Mouse (Mus musculus): ENCODE measurements around the gene Iqgap1.

DNA sequence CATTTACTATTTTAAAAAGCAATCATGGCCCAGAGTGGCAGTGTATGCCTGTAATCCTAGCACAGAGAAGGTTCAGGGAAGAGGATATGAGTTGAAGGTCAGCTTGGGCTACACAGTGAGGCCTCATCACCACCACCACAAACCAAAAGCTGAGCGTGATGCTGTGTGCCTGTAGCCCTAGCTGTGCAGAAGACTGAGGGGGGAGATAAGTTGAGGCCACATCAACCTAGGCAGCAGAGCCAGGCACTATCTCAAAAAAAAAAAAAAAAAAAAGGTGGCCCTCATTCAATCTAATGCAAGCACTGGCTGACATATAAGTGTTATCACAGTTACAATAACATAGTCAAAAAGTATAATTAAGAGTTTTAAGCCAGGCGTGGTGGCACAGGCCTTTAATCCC lies 106.7 kb downstream of the Iqgap1 start:
- no peak for TF ChIP-seq POLR2A (IDR thresholded peaks at IDR 0.05; ENCODE audit: low read depth, low read length)
- no peak for TF ChIP-seq CTCF (IDR thresholded peaks at IDR 0.05; ENCODE audit: borderline replicate concordance, insufficient read depth, low read length)
